Mouse (Mus musculus) T-cell, adult 2 months (primary cell): ENCODE results near the gene Map2k5.

Experiments
- DNase-seq: peaks from one replicate; pipeline ENCODE4 v3.0.0; 2022; ENCODE audit warnings: low spot score

The Map2k5 gene

DNA sequence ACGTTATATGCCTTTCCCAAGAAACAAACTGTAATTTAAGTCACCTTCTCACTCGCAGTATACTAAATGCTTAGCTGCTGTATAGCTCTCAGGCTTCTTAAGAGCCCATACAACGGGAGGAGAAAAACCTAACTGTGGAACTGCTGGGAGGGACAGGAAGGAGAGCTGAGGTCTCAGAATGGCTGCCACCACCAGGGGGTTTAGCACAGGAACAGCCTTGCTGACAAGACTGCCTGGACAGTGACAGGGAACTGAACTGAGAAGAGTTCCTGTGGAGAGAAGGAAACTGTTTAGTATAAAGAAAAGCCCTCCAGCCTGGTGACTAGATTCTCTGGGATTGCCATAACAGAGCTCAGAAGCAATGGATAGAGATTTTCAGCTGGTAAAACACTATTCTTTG is 35.9 kb downstream of the Map2k5 start:
- DNase-seq: no peak

DNA sequence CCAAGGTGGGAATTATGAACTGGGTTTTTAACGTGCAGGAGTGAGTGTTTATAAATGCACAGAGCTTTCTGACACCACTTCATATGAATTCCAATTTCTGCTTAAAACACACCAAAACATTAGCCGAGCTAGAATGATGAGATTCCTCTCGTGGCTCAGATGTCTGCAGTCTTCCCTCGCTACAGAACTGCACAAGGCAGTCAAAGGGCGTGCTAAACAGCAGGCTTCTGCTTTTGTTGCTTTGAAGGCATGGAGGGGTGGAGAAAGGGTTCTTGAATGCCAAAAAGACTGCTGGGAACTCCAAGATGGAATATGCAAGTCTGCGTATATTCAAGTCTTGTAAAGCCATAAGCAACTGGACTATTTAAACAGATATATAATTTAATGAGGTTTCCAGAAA is 38.4 kb downstream of the Map2k5 start:
- no peak for DNase-seq

DNA sequence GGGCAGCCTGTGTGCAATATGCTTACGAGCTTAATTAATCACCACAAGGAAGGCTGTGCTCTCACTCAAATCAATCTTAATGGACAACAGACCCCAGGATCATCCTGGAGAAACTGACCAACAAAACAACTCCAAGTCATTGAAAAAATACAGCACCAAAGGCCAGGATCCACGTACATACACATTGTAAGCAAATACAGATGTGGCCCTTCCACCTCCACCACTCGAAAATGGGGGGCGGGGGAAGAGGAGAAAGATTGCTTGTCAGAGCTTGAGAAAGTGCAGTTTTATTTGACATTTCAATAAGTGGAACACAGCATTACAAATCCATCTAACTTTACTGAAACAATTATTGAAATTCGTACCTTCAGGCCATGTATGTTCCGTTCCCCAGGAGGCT is 39.0 kb downstream of the Map2k5 start:
- no peak for DNase-seq

DNA sequence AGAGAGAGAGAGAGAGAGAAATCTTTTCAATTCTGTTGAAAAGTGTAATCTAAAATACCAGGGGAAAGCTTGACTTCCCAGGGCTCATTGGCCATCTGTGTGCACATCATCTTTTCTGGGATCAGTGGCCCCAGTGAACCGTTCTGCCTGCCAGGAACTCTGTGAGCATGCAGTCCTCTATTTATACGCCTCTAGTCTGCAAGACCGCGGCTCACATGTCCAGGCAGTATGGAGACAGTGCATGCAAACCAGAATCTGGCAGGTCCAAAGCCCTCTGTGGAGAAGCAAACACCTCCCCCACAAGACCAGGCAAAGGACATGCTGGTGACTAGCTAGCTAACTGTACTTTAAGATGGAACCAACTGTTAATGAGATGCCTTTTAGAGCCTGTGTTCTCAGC is 41.9 kb downstream of the Map2k5 start:
- DNase-seq: no peak

DNA sequence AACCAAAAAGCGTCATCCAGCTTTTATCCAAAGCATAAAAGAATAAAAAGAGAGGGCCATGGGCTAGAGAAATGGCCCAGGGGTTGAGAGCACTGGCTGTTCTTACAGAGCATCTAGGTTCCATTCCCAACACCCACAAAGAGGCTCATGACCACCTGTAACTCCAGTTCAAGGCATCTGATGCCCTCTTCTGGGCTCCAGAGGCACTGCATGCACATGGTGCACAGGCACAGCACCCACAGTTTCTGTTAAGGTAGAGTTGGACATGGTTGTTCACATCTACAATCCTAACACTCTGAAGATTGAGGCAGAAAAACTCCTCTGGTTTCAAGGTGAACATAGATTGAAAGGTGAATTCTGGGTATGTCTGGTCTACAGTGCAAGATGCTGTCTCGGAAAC is 44.6 kb downstream of the Map2k5 start:
- DNase-seq: no peak

DNA sequence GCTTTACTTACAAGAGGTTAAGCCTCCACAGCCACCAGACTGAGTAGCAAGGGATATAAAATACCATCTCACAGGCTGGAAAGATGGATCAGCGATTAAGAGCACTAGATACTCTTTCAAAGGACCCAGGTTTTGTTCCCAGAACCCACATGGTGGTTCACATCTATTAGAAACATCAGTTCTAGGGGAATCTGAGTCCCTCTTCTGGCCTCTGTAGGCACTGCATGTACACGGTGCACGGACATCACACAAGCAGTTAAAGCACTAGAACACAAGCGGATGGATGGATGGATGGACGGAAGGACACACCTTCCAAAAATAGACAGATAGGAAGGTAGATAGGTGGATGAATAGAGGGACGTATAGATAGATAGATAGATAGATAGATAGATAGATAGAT is 46.5 kb downstream of the Map2k5 start:
- DNase-seq: no peak

DNA sequence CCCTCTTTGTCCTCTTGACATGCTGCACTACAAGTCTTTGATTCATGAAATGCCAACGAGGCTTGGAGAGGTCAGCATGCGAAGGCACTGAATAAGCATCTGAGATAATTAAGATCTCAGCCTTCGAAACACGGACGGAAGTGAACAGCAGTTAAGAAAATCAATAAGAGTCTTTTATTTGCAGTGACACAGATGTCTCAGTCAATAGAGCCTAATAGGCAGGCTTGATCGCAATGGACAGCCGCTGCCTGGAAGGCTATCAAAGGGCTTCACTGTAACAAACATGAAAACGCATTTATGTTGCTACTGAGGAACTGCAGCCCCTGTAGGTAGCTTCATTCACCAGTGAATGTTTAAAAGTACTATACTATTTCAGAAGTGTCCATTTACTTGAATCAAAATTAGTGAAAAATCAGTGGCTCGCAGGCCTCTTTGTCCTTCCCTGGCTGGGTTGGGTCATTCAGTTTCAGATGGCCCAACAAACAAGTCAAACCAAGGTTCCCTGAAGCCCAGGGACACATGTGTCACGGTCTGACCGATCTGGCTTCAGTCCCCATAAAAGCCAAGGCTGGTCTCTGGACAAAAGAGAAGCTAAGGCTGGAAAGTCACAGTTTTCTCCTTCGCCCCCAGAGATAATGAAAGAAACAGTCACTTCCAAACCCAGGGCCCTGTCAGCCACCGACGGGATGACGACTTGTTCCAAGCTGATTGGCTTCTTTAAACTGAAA is 48.6 kb downstream of the Map2k5 start:
- DNase-seq: no peak

DNA sequence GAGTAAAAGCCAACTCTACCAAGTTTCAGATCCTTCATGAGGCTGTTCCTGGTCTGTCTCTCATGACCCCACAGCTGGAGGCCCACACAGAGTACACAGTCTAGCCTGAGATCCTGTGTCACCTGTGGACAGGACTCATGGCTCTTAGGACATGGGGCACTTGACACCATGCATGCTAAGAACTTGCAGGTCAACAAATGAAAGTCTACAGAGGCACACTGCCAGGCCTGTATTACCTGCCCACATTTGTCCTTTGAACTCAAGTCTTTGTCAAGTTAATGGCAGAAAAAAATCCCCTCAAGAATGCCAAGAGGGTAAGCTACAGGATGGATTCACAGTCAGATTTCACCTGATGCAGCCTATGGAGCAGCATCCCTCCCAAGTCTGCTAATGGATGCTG is 62.5 kb downstream of the Map2k5 start:
- DNase-seq: no peak

DNA sequence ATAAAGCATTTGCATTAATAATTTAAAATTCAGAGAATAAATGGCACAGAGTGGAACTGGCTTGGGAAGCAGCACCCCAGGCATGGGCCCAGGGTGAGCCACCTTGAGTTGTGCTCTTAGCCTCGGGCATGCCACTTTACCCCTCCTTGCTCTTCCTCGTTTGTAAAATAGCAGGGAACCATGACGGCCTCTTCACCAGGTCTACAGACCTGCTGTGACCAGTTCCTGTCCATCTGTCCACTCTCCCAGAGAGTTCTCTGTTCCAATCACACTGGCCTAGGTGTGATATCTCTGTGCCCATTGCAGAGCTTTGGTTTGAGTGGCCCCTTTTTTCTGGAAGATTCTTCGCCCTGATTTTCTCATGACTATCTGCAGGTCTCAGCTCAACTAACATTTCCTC is 63.6 kb downstream of the Map2k5 start:
- no peak for DNase-seq

DNA sequence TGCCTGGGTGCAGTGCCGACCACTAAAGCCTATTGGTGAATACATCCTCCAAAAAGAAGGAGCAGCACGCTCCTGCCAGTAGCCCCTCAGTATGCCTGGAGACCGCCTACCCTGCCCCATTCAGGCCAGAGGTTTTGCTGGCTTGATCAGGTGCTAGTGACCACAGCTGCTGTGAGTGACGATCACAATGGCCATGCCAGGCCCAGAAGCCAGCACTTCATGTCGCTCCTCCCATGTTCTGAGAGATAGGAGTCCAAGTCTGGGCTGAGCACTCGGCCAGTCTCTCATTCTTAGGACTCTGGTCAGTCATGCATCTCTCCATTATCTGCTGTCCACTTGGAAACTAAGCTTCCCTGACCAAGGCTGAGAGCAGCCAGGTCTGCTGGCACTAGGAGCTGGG is 67.7 kb downstream of the Map2k5 start:
- DNase-seq: no peak

DNA sequence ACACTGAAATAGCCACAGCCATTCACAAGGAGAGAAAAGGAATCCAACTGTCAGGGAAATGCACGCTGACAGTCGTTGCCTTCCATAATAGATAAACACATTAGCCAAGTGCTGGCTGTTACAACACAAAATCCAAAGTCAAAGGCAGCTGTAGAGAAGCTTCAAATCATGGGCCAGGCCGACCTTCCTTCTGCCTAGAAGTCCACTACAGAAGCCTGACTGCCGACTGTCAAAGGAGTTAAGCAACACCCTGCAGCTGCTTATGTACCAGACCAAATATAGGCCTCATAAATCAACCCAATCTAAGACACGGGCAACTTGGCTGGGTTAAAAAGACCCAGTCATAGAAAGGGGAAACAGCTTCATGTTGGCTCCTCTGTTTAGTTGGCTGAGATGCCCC is 68.7 kb downstream of the Map2k5 start:
- no peak for DNase-seq

DNA sequence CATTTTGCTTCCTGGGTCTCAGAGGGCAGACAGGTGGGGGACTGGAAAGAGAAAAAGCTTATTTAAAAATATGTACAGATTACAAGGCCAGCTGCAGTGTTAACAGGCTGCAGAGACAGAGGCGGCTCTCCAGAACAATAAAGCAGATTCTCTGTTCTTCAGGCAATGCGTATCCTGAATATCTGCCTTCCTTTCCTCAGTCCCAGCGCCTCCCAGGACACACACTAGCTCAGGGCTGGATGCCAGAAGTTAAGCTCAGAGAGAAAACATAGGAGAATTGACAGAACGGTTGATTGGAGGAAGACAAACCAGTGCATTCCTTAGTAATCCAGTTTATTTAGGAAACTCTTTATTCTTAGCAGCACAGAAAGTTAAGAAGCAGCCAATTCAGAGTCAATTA is 69.3 kb downstream of the Map2k5 start:
- no peak for DNase-seq

DNA sequence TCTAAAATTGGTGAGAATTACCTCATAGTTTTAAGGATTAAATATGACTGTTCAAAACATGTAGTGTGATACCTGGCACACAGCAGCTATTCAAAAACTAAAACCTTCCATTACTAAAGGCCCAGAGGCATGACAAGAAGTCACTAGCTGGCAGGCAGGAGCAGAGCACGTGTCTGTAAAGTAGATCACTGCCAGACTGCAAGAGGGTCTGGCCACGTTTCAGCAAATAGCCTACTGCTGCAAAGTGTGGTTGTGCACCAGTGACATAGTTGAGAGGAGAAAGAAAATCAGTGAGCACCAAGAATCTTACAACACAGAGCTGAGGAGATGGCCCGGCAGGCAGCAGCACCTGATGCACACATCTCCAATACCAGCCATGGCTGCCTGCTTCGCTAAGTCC is 75.2 kb downstream of the Map2k5 start:
- no peak for DNase-seq

DNA sequence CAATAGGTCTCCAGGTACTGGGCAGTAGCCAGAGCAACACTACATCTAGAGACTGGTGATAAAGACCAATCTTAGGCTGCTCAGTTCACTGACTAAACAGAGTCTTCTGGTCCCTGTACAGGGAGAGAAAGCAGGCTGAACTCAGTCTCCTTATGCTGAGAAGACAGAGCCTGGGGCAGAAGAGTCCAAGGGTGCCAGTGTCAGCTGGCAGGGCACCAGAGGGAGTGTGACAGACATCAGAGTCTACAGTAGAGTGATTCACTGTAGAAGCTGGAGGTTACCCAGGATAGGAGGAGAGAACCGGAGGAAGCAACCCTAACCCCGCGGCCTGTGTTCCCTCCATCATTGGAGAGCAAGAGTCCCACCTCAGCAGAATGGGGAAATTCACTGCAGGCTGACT is 79.0 kb downstream of the Map2k5 start:
- no peak for DNase-seq

DNA sequence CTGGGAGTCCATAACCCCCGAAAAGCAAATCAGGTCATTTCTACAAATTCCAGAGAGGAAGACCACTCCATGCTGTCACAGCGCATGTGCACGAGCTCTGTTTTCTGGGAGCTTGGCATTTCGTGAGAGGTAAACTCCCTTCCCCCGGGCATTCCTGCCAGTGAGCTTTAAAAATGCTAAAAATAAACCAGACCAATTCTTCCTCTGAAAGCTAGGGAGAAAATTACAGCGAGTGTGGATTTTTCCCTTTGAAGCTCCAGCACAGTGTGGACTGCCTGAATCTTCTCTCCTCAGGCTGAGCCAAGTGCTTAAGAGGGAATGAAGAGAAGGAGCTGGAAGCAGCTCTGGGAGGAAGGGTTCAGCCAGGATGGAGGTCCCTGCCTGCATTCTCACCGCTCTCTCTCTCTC is 82.1 kb downstream of the Map2k5 start:
- DNase-seq: no peak

DNA sequence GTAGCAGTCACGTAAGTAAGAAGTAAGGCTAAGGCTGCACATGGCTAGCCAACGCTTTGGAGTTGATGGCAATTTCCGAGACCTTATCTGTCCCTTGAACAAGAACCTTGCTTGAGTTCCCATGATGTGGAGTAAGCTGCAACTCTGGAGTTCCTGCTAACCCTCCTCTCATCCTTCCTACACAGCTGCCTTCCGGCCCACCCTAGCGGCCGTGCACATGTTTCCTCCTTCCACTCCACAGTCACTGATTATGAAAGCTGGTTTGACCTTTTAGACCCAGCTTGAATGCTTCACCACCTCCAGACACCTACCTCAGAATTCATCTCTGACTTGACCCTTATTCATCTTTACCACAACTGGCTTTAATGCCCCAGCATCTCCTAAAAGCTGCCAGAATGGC is 82.9 kb downstream of the Map2k5 start:
- DNase-seq: no peak

DNA sequence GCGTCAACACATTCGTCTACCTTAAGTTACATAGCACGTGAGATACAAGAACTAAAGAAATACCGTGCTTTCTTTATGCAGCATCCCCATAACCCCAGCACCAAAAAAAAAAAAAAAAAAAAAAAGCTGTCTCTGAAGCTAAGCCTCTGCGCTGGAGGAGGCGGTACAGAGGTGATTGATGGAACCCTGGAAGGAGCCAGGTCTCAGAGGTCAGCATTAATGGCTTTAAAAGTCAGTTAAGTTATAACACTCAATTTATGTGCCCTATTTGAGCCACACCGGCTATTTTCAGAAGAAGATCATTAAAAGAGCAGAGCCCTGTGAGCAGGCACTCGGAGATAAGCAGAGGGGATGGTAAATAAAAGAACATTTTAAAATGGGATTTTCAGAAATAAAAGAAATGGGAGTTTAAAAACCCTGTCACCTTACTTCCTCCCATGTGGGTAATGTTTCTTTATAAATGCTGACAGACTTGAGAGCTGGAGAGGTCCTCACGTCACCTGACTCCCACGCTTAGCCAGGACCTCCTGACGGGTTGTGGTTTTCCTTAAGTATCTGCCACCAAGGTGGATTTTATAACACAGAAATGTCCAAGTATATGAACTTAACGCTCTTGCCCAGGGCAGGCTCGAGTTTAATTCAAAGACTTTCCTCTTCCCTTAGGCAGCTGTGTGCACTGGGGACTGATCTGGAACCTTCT is 83.8 kb downstream of the Map2k5 start:
- DNase-seq: no peak

DNA sequence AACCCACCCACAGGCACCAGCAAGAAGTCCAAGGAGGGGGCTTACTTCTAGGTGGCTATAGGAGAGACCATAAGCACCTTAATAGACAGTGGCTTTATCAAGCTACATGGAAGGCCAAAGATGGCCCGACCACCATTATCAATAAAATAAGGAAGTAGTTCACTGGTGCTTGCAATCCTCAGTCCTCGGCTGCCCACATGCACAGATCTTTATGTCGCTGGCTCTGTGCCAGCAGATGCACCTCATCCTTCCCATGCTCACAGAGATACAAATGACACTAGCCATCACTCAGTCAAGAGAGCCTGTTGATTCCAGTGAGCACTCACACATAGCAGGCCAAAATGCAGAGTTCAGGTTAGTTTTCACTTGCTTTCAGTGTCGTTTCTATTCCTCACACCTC is 89.0 kb downstream of the Map2k5 start:
- no peak for DNase-seq

DNA sequence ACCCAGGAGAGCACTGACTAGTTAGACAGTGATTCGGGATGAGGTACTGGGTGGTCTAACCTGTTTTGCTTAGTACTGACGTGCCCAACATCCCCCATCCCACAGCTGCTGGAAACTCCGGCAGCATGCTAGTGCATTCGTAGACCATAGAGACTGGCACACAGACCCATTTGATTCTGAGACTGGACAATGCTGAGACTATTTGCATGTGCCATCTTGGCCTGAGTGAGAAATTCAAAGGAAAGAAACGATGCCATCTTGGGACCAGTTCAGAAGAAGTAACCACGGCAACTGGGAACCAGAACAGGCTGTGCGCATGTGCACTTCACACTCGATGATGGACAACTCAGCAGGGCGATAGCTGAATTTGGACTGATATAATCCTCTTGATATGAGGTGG is 93.3 kb downstream of the Map2k5 start:
- DNase-seq: no peak

DNA sequence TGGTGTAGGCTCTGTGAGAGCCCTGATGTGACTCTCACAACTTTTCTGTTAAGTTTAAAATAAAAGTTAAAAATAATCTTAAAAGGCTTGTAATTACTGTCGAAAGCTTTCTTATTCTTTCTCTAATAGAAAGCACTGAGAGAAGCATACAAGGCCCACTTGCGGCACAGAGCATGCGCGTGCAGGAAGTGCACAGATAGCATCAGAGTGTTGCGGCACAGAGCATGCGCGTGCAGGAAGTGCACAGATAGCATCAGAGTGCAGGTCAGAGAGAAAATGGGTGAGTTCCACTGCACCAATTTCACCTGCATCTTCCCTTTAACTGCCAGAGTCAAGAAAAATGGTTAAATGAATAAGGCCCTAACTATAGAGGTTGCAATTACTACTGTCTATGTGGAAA is 95.7 kb downstream of the Map2k5 start:
- DNase-seq: peak; percentile 44

DNA sequence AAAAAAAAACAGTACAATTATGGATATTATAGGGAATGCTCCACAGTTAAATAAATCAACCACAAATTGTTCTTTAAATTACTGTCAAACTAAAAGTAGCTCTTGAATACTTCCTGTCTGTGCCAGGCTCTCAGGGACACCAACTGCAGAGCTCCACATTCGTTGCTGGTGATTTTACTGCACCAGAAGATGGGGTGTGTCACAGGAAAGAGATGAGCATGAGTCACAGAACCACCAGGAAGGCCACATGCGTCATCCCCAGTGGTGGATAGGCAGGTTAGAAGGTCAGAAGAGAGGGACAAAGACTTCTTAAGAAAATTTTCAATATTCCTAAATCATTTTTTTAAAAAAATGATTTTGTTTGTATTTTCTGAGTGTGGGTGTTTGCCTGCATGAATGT is 96.6 kb downstream of the Map2k5 start:
- no peak for DNase-seq

DNA sequence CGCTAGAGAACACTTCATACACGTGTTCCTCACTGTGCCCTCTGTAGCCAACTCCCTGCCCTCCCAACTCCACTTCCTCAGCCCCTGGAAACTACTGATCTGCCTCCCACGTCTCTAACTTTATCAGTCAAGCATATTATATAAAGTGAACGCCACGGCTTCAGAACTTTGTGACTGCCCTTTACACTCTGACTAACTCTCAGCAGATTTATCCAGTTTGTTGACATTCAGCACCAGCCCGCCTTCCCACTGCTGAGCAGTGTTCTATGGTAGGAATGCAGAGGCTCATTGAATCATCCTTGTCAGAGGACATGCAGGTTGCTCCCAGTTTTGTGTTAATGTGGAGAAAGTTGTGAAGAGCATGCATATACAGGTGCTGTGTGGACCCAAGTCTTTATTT is 103.9 kb downstream of the Map2k5 start:
- no peak for DNase-seq

DNA sequence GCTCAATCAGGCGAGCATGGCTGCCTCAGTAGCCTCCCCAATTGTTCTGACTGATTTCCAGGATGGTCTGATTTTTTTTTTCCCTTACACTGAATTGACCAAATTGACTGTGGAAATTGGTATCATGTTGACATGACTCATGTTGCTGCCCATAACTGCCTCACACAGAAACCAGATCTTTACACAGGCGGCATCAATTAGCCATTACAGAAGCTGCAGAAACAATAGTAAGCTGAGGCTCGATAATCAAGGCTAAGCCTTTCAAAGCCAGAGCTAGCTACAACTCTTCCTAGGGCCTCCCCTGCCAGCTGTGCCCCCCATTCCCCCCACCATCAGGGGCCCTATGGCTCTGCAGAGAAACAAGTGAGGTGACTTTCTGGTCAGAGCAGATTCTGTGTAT is 107.9 kb downstream of the Map2k5 start:
- no peak for DNase-seq

DNA sequence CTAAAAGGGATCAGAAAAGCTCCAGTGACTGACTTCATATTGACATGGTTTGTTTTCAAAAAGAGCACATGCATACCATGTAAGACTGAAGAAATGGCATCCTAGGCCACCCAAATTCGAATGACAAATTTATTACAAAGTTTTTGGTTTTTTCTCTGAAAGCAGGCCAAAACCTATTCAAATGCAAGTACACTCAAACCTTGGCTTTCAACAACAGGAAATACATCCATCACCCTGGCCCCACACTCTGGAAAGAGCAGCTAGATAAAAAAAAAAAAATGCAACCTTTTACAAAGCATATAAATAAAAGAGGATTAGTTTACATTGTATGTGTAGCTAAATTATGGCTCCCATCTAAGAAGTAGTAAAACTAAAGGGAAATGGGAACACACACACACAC is 114.5 kb downstream of the Map2k5 start:
- no peak for DNase-seq
